Mouse (Mus musculus): ENCODE results near the gene Dpp4. TPM values are rescaled to one million over a fixed set of nuclear protein-coding genes. Genes with fewer than 3 reads are reported as not detected.
A peak's percentile ranks its signal among the peaks of the same experiment; 100 is the strongest.

Dpp4 gene
- polyA plus RNA-seq, 1 experiment from 2014 or later = 24.4 TPM

DNA sequence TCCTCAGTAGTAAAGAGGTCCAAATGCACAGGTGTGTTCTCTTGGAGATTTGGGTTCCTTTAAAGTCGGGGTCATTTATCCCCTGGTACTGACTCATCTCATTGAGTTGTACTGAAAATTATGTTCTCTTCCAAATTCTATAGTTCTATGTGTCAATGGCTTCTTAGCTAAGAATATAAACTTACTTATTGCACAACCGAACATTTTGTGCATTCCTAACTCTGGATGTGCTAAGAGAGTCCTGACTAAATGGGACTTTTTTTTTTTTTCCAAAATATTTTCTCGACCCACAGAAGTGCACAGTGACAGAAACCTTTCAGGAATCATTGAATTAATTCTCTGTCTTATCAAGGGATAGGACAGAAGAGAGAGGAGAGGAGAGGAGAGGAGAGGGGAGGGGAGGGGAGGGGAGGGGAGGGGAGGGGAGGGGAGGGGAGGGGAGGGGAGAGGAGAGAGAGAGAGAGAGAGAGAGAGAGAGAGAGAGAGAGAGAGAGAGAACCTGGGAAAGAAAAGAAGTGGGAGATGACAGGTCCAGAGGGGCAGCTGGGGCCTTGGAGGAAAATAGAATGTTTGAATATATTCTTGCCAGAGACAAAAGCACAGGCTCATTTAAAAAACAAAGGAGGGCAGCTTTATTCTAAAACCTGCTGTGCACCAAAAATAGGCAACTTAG, 70.8 kb downstream of the Dpp4 start:
- H3K4me3 ChIP-seq (ENCODE audit: low read length) = no peak overlapping the region
- 65% methylated on average over 3 of the region's 3 CpGs for WGBS
- no peaks in the 10 kb centered on the region for H3K36me3 ChIP-seq (ENCODE audit: control insufficient read depth, insufficient read depth)
- H3K4me1 ChIP-seq (ENCODE audit: control insufficient read depth, insufficient read depth, low read length) = 0 out of 2 replicates have a peak, but pooled peaks cover 3% of the 10 kb centered on the region
- ATAC-seq (replicated peaks; ENCODE audit: extremely low read depth, insufficient read depth, low FRiP score) = no peak
- H3K4me2 ChIP-seq (ENCODE audit: low read depth, low read length) = no peak overlapping the region; the same call in 1 of the 2 replicates
- no peak overlapping the region for H3K27ac ChIP-seq (ENCODE audit: low read length)
- no peak overlapping the region for H3K9ac ChIP-seq (ENCODE audit: low read length)
- no peaks in the 10 kb centered on the region for H3K9me3 ChIP-seq (replicated peaks; ENCODE audit: control insufficient read depth, low read length)
- no peaks in the 10 kb centered on the region for H3K27me3 ChIP-seq (ENCODE audit: control insufficient read depth, insufficient read depth, low read length)

DNA sequence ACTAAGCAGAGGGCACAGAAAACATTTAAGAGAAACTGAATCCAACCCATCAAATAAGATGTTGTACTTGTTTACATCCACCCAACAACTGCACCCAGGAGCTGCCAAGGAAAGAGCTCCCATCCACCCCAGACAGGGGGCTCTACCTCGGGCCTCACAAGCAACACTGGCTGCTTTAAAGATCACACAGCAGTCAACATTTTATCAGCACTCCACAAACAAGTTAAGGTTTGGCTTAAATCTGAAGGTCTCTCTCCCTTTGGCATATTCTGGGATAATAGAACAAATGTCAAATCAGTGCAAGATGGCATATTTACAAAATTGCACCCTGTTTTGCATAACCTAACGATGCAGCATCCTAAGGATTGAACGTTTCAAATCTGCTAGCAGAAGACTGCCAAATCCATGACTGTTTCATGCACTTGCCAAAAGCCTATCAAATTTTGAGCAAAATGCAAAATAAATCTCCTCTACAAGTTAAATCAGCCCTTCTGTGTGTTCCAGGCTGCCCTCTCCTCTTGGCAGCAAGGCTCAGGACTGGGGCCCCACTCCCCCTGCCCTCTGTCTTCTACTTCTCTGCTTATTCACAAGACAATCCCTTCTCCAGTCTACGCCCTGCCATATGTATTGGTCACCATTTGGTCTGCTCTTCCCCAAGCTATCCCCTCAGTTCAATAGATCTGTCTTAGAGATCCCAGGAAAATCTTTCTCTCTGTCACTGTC, 72.6 kb downstream of the Dpp4 start:
- no peaks in the 10 kb centered on the region for H3K36me3 ChIP-seq (ENCODE audit: control insufficient read depth, insufficient read depth)
- H3K4me2 ChIP-seq (ENCODE audit: low read depth, low read length) = no peak overlapping the region
- no peaks in the 10 kb centered on the region for H3K9me3 ChIP-seq (replicated peaks; ENCODE audit: control insufficient read depth, low read length)
- H3K27me3 ChIP-seq (ENCODE audit: control insufficient read depth, insufficient read depth, low read length) = no peaks in the 10 kb centered on the region
- H3K4me1 ChIP-seq (ENCODE audit: control insufficient read depth, insufficient read depth, low read length) = 0 out of 2 replicates have a peak, but pooled peaks cover 3% of the 10 kb centered on the region
- H3K4me3 ChIP-seq (ENCODE audit: low read length) = no peak overlapping the region
- H3K9ac ChIP-seq (ENCODE audit: low read length) = no peak overlapping the region
- ATAC-seq (replicated peaks; ENCODE audit: extremely low read depth, insufficient read depth, low FRiP score) = no peak
- no peak overlapping the region for H3K27ac ChIP-seq (ENCODE audit: low read length)
- 66% methylated on average over 4 of the region's 4 CpGs for WGBS

DNA sequence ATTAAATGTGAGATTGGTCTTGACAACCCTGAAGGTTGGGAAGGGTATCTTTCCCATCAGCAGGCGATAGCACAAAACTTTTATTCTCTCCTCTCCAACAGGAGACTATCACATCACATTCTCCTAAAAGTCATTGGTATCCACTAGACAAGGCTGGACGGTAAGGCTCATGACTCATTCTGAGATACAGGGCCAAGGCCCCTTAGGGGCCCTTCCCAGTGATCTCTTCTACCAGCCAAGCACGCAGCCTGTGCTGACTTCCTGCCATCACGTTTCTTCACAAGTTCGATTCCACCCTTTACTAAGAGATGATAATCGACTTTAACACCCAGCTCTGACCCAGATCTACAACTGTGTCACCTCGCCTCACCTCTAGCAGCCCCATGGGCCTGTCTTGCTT, 74.9 kb downstream of the Dpp4 start:
- Histone ChIP-seq H3K4me3 (ENCODE audit: low read length) (no peak overlapping the region), H3K36me3 (ENCODE audit: control insufficient read depth, insufficient read depth) (no peaks in the 10 kb centered on the region), H3K27ac (ENCODE audit: low read length) (no peak overlapping the region), H3K9ac (ENCODE audit: low read length) (no peak overlapping the region), H3K27me3 (ENCODE audit: control insufficient read depth, insufficient read depth, low read length) (no peaks in the 10 kb centered on the region), H3K4me2 (ENCODE audit: low read depth, low read length) (no peak overlapping the region), H3K9me3 (replicated peaks; ENCODE audit: control insufficient read depth, low read length) (no peaks in the 10 kb centered on the region), H3K4me1 (ENCODE audit: control insufficient read depth, insufficient read depth, low read length) (0 out of 2 replicates have a peak, but pooled peaks cover 3% of the 10 kb centered on the region)
- 77% methylated on average over 7 of the region's 7 CpGs for WGBS
- ATAC-seq (replicated peaks; ENCODE audit: extremely low read depth, insufficient read depth, low FRiP score) = no peak

DNA sequence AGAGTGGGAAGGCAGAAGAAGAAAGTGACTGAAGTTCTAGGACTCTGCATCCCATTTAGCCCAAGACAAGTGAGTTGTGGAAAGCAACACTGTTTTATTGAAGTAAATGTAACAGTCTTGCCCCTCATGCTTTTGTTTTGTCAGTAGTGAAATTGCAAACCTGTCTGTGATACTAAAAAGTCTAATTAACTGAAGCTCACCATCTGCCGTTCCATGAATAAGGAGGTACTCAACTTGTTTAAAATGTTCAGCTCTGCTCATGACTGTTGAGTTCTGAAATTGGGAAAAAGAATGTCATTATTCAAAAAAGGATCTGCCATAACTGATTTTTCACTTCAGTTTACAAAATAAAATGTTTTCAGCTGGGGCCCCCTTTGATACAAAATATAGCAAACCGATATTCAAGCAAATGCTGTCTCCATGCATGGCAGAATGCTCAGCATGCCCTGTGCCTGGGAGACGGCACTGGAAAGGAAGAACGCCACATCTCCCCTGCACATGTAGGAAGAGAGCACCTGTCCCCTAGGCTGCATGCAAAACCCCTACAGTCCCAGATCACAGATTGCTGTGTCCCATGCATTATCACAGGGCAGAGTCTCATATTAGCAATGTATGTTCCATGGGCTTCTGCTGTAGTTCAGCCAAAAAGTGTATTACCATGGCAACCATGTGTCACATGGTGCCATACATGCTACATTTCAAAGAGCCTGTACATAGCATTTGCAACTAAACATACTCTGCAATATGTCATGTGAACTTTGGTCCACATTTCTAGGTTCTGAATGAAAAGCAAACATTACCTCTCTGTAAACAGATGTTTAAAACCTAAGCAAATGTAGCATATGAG, 77.4 kb downstream of the Dpp4 start:
- H3K4me2 ChIP-seq (ENCODE audit: low read depth, low read length) = no peak overlapping the region
- WGBS = 90% methylated on average over 4 of the region's 4 CpGs
- no peaks in the 10 kb centered on the region for H3K4me1 ChIP-seq (ENCODE audit: control insufficient read depth, insufficient read depth, low read length)
- ATAC-seq (replicated peaks; ENCODE audit: extremely low read depth, insufficient read depth, low FRiP score) = no peak
- no peak overlapping the region for H3K27ac ChIP-seq (ENCODE audit: low read length)
- no peak overlapping the region for H3K9ac ChIP-seq (ENCODE audit: low read length)
- H3K27me3 ChIP-seq (ENCODE audit: control insufficient read depth, insufficient read depth, low read length) = no peaks in the 10 kb centered on the region
- no peaks in the 10 kb centered on the region for H3K36me3 ChIP-seq (ENCODE audit: control insufficient read depth, insufficient read depth)
- H3K9me3 ChIP-seq (replicated peaks; ENCODE audit: control insufficient read depth, low read length) = no peaks in the 10 kb centered on the region
- H3K4me3 ChIP-seq (ENCODE audit: low read length) = no peak overlapping the region

DNA sequence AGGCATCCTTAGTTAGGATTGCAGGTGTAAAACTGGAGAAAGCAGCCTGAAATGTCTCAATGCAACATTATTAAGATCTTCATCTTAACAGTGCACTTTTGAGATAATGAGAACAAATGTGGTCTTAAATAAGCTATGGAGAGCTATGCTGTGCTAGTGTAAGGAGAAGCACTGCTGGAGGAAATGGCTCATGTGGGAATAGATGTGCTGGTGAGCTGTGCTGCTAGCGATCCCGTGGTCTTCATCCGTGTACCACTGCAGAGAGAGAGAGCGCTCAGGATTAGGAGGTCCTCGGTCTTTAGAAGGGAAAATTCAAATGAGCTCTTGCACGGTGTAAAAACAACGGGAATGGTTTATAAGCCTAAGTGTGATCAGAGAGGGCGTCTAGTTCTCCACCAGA, 79.6 kb downstream of the Dpp4 start:
- Histone ChIP-seq H3K27me3 (ENCODE audit: control insufficient read depth, insufficient read depth, low read length) (no peaks in the 10 kb centered on the region), H3K27ac (ENCODE audit: low read length) (no peak overlapping the region), H3K4me1 (ENCODE audit: control insufficient read depth, insufficient read depth, low read length) (no peaks in the 10 kb centered on the region), H3K36me3 (ENCODE audit: control insufficient read depth, insufficient read depth) (no peaks in the 10 kb centered on the region), H3K9me3 (replicated peaks; ENCODE audit: control insufficient read depth, low read length) (no peaks in the 10 kb centered on the region), H3K9ac (ENCODE audit: low read length) (no peak overlapping the region), H3K4me3 (ENCODE audit: low read length) (no peak overlapping the region), H3K4me2 (ENCODE audit: low read depth, low read length) (no peak overlapping the region)
- ATAC-seq (replicated peaks; ENCODE audit: extremely low read depth, insufficient read depth, low FRiP score) = no peak
- WGBS = 71% methylated on average over 8 of the region's 8 CpGs

DNA sequence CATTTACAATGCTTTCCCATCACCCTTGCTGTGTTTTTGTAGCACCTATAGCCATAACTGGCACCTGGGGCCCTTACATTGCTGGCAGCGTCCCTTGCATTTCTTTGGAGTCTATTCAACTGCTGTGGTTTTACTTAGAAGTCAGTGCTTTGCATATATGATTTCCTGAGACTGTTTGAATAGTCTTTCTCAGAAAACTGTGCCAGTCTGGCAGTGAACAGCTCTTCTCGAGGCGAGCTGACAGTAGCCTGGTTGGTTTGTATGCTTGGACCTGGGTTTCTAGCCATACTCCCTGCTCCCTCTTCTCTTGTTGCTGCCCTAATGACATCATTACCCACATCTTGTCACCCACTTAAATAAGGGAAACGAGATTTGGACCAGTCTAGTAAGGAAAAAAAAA, 80.1 kb downstream of the Dpp4 start:
- WGBS = 55% methylated on average over 4 of the region's 4 CpGs
- H3K4me1 ChIP-seq (ENCODE audit: control insufficient read depth, insufficient read depth, low read length) = 0 out of 2 replicates have a peak, but pooled peaks cover 2% of the 10 kb centered on the region
- H3K9ac ChIP-seq (ENCODE audit: low read length) = no peak overlapping the region
- no peak overlapping the region for H3K4me2 ChIP-seq (ENCODE audit: low read depth, low read length)
- H3K36me3 ChIP-seq (ENCODE audit: control insufficient read depth, insufficient read depth) = no peaks in the 10 kb centered on the region
- H3K9me3 ChIP-seq (replicated peaks; ENCODE audit: control insufficient read depth, low read length) = no peaks in the 10 kb centered on the region
- no peak overlapping the region for H3K27ac ChIP-seq (ENCODE audit: low read length)
- H3K27me3 ChIP-seq (ENCODE audit: control insufficient read depth, insufficient read depth, low read length) = no peaks in the 10 kb centered on the region
- ATAC-seq (replicated peaks; ENCODE audit: extremely low read depth, insufficient read depth, low FRiP score) = no peak
- no peak overlapping the region for H3K4me3 ChIP-seq (ENCODE audit: low read length)

DNA sequence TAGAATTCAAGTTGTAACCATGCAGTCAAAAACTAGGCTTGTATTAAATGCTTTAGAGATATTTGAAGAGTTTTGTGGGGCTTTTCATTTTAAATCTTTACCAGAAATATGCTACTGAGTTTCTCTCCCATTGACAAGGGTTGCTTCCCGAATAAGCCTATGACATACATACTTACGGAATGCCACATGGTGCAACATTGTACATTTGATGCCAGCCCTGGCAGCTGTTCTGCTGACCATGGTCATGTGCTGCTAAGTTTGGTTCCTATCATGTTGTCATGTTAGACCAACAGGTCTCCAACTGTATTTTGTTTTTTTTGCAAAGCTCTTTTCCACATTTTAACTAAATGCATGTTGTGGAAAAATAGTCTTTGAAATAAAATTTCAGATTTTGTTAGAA, 86.6 kb downstream of the Dpp4 start:
- no peaks in the 10 kb centered on the region for H3K27me3 ChIP-seq (ENCODE audit: control insufficient read depth, insufficient read depth, low read length)
- no peak overlapping the region for H3K9ac ChIP-seq (ENCODE audit: low read length)
- H3K27ac ChIP-seq (ENCODE audit: low read length) = no peak overlapping the region
- no peaks in the 10 kb centered on the region; the same call in 1 of the 2 replicates for H3K9me3 ChIP-seq (replicated peaks; ENCODE audit: control insufficient read depth, low read length)
- WGBS = 51% methylated on average over 2 of the region's 2 CpGs
- H3K36me3 ChIP-seq (ENCODE audit: control insufficient read depth, insufficient read depth) = no peaks in the 10 kb centered on the region
- H3K4me3 ChIP-seq (ENCODE audit: low read length) = no peak overlapping the region
- ATAC-seq (replicated peaks; ENCODE audit: extremely low read depth, insufficient read depth, low FRiP score) = 0 out of 2 replicates have a peak, but pooled peaks have one; percentile 67
- H3K4me1 ChIP-seq (ENCODE audit: control insufficient read depth, insufficient read depth, low read length) = 0 out of 2 replicates have a peak, but pooled peaks cover 2% of the 10 kb centered on the region
- H3K4me2 ChIP-seq (ENCODE audit: low read depth, low read length) = no peak overlapping the region

DNA sequence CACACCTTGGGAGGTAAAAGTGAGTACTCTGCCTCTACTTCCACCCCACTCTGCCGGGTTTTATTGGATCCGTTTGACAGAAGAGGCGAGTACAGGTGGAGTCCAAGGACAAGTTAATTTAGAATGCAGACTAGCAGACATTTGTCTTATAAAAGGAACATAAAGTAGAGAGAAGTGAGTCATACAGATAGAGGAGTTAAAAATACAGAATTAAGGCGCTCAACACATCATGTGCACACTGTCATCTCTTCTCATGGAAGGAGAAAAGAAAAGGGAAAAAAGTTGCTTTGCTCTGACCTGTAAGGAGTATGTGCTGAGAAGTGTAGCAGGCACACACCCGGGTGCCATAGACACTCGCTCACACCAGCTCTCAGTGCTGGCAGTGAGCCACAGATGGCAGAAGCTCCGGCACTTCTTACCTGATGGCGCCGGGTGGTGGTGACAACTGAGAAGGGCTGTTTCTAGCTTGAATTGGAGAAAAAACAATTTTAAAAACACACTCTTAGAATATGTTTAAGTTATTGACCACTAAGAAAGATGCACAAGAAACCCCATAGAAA, 88.9 kb downstream of the Dpp4 start:
- no peak overlapping the region for H3K27ac ChIP-seq (ENCODE audit: low read length)
- no peaks in the 10 kb centered on the region for H3K36me3 ChIP-seq (ENCODE audit: control insufficient read depth, insufficient read depth)
- 64% methylated on average over 9 of the region's 9 CpGs for WGBS
- H3K9ac ChIP-seq (ENCODE audit: low read length) = no peak overlapping the region
- H3K27me3 ChIP-seq (ENCODE audit: control insufficient read depth, insufficient read depth, low read length) = no peaks in the 10 kb centered on the region
- H3K9me3 ChIP-seq (replicated peaks; ENCODE audit: control insufficient read depth, low read length) = no peaks in the 10 kb centered on the region; the same call in 1 of the 2 replicates
- 0 out of 2 replicates have a peak, but pooled peaks cover 2% of the 10 kb centered on the region for H3K4me1 ChIP-seq (ENCODE audit: control insufficient read depth, insufficient read depth, low read length)
- no peak for ATAC-seq (replicated peaks; ENCODE audit: extremely low read depth, insufficient read depth, low FRiP score)
- H3K4me2 ChIP-seq (ENCODE audit: low read depth, low read length) = no peak overlapping the region
- H3K4me3 ChIP-seq (ENCODE audit: low read length) = no peak overlapping the region

All from heart, embryonic 16.5 days (tissue).